In genomic region chr17:56469275-56469674, GRCm38 (mm10) we compare ENCODE assay signal across 12 mouse cellular contexts. TPM values are rescaled to one million over a fixed set of nuclear protein-coding genes. Genes with fewer than 3 reads are reported as not detected.
DNase-seq lines count a peak whose midpoint lies in the region; ATAC-seq lines count a peak whose summit lies in the region.
"Had no signal": no experiment of that assay in that cellular context is flagged by ENCODE, and none has a peak within 500 bp of the region (broad histone marks: within the 10 kb centered on the region; RNA-seq: fewer than 3 reads in every experiment).

No protein-coding gene starts in this region.

- peak overlapping the region; percentile 75 for H3K27ac ChIP-seq in heart, embryonic 15.5 days
- H3K27ac ChIP-seq in forebrain, embryonic 16.5 days (ENCODE audit: low read length), result peak overlapping the region; percentile 97
- peak overlapping the region; percentile 90 for H3K27ac ChIP-seq in midbrain, embryonic 12.5 days (replicated peaks)

- H3K36me3 ChIP-seq in heart, embryonic 15.5 days, result no peaks in the 10 kb centered on the region
- no peaks in the 10 kb centered on the region; the same call in 1 of the 2 replicates for H3K36me3 ChIP-seq in forebrain, embryonic 16.5 days (ENCODE audit: control insufficient read depth, insufficient read depth)
- H3K36me3 ChIP-seq in midbrain, embryonic 12.5 days, result peaks cover 14% of the 10 kb centered on the region; the same call in 1 of the 2 replicates

- H3K9ac ChIP-seq in heart, embryonic 15.5 days, result peak overlapping the region; percentile 50
- peak overlapping the region; percentile 48 for H3K9ac ChIP-seq in forebrain, embryonic 16.5 days (replicated peaks; ENCODE audit: low read depth, low read length)
- H3K9ac ChIP-seq in midbrain, embryonic 12.5 days (replicated peaks), result no peak overlapping the region

- ATAC-seq in heart, embryonic 15.5 days (replicated peaks; ENCODE audit: insufficient number of reproducible peaks, insufficient read depth, low FRiP score, low read depth), result peak; percentile 3; the same call in 1 of the 2 replicates
- 0 out of 2 replicates have a peak, but pooled peaks have one; percentile 11 for ATAC-seq in forebrain, embryonic 16.5 days
- no peak for ATAC-seq in midbrain, embryonic 12.5 days (ENCODE audit: low FRiP score, low read depth)

- DNase-seq in heart, postnatal 14 days, result no peak
- DNase-seq in ES-CJ7 (ENCODE audit: low read depth, low spot score), result peak; percentile 49
- no peak for DNase-seq in layer of hippocampus, postnatal 14 days (ENCODE audit: low spot score in 2 of 2)
- no peak for DNase-seq in gastrocnemius, adult 8-10 months (ENCODE audit: low spot score in 2 of 2)
- DNase-seq in left cerebral cortex, postnatal 14 days (ENCODE audit: low spot score in 2 of 2), result no peak
- DNase-seq: adrenal gland, adult 2 months had no signal

- 28% methylated on average over 8 of the region's 8 CpGs for WGBS in heart, embryonic 15.5 days
- 6% methylated on average over 8 of the region's 8 CpGs for WGBS in forebrain, embryonic 16.5 days
- 38% methylated on average over 8 of the region's 8 CpGs for WGBS in midbrain, embryonic 12.5 days

- no peaks in the 10 kb centered on the region for H3K9me3 ChIP-seq in heart, embryonic 15.5 days (replicated peaks)
- H3K9me3 ChIP-seq in forebrain, embryonic 16.5 days (ENCODE audit: control insufficient read depth, low read length), result no peaks in the 10 kb centered on the region
- H3K9me3 ChIP-seq in midbrain, embryonic 12.5 days, result no peaks in the 10 kb centered on the region

- peak overlapping the region; percentile 45; the same call in 1 of the 2 replicates for H3K4me3 ChIP-seq in heart, embryonic 15.5 days
- H3K4me3 ChIP-seq in forebrain, embryonic 16.5 days (replicated peaks; ENCODE audit: low read length), result peak overlapping the region; percentile 28; the same call in 1 of the 2 replicates
- no peak overlapping the region for H3K4me3 ChIP-seq in midbrain, embryonic 12.5 days

- peaks cover 36% of the 10 kb centered on the region for H3K27me3 ChIP-seq in heart, embryonic 15.5 days
- H3K27me3 ChIP-seq in forebrain, embryonic 16.5 days (replicated peaks; ENCODE audit: control insufficient read depth, insufficient read depth, low read length), result no peaks in the 10 kb centered on the region
- H3K27me3 ChIP-seq in midbrain, embryonic 12.5 days, result peaks cover 25% of the 10 kb centered on the region

- intact Hi-C loops in heart, postnatal 14 days (cut with DNase I), result no loop called here
- intact Hi-C loops in left cerebral cortex, postnatal 14 days (cut with DNase I), result no loop called here

- H3K4me1 ChIP-seq in heart, embryonic 15.5 days (replicated peaks), result peaks cover 70% of the 10 kb centered on the region
- H3K4me1 ChIP-seq in forebrain, embryonic 16.5 days (replicated peaks; ENCODE audit: control insufficient read depth, insufficient read depth, low read length), result peaks cover 90% of the 10 kb centered on the region
- peaks cover 99% of the 10 kb centered on the region for H3K4me1 ChIP-seq in midbrain, embryonic 12.5 days

- peak overlapping the region; percentile 72 for H3K4me2 ChIP-seq in heart, embryonic 15.5 days
- peak overlapping the region; percentile 57 for H3K4me2 ChIP-seq in forebrain, embryonic 16.5 days (ENCODE audit: low read length)
- peak overlapping the region; percentile 45; the same call in 1 of the 2 replicates for H3K4me2 ChIP-seq in midbrain, embryonic 12.5 days (replicated peaks)

RNA-seq across cellular contexts. Expression of gene Ptprs, which starts 7.0 kb away (rescaled TPM):
- polyA plus RNA-seq in heart, embryonic 15.5 days (2015; fragmentation: Nextera tagmentation; extraction: Ambion mirVana), result 37.6 and 62.0 TPM in 2 replicates
- total RNA-seq in heart, postnatal 14 days (2021), result 10 to 100 TPM; 60.3 to 64.8 TPM
- polyA plus RNA-seq in forebrain, embryonic 16.5 days (2015; fragmentation: Nextera tagmentation; extraction: Ambion mirVana), result 359 and 391 TPM in 2 replicates
- 290 and 332 TPM in 2 replicates for polyA plus RNA-seq in midbrain, embryonic 12.5 days (2016; fragmentation: Nextera tagmentation; extraction: Ambion mirVana)
- 100 to 1,000 TPM; 771 to 772 TPM for total RNA-seq in layer of hippocampus, postnatal 14 days (2021)
- 10 to 100 TPM; 25.5 to 38.3 (median 30.6) TPM for total RNA-seq in gastrocnemius, adult 8-10 months (2022)
- total RNA-seq in left cerebral cortex, postnatal 14 days (2021), result 100 to 1,000 TPM; 644 to 661 TPM

RNA-seq across cellular contexts. Expression of gene Znrf4, which starts 43.0 kb away (rescaled TPM):
- not detected in 2 replicates for polyA plus RNA-seq in heart, embryonic 15.5 days (2015; fragmentation: Nextera tagmentation; extraction: Ambion mirVana)
- not detected for total RNA-seq in heart, postnatal 14 days (2021)
- polyA plus RNA-seq in forebrain, embryonic 16.5 days (2015; fragmentation: Nextera tagmentation; extraction: Ambion mirVana), result 0.21 TPM in 1 of 2 replicates, not detected in the other
- polyA plus RNA-seq in midbrain, embryonic 12.5 days (2016; fragmentation: Nextera tagmentation; extraction: Ambion mirVana), result not detected in 2 replicates
- total RNA-seq in layer of hippocampus, postnatal 14 days (2021), result not detected
- not detected for total RNA-seq in gastrocnemius, adult 8-10 months (2022)
- total RNA-seq in left cerebral cortex, postnatal 14 days (2021), result not detected
- total RNA-seq: adrenal gland, adult 2 months; hematopoietic stem cell, adult 5-6 weeks had no signal
- polyA plus RNA-seq: adrenal gland, adult 2 months; cortical plate, adult 2 months; liver, embryonic 16.5 days had no signal

Comparison
In these comparisons a context has a peak if more than half of its experiments do, and no peak if none do; other contexts are left out.
1. RNA of gene Ptprs, which starts 7.0 kb away (total RNA-seq): 771 to 772 TPM in layer of hippocampus, postnatal 14 days and 644 to 661 TPM in left cerebral cortex, postnatal 14 days; 60.3 to 64.8 TPM in heart, postnatal 14 days and 25.5 to 38.3 TPM in gastrocnemius, adult 8-10 months; every median in the first group is over 4 times any median in the second.
2. Peak in every context shown above with its lines, with median percentiles within 50 percentile points of each other: H3K27ac ChIP-seq and H3K4me2 ChIP-seq.